Mouse (Mus musculus) 416B (cell line): ENCODE results near the gene Arl5c.
A peak's percentile ranks its signal among the peaks of the same experiment; 100 is the strongest.

Source experiments
- DNase-seq: peaks from one replicate; pipeline ENCODE4 v3.0.0; 2011; ENCODE audit warnings: low read depth

The Arl5c gene

GRCm38 (mm10) chr11:97994539-97995100 is 1.4 kb downstream of the Arl5c start:
- peak; percentile 76 for DNase-seq

- peak; percentile 96 for DNase-seq
These were observed 7.4 kb downstream of the Arl5c start for GRCm38 (mm10) chr11:97988530-97989096.

- DNase-seq = peak; percentile 97
These were observed 8.1 kb downstream of the Arl5c start for GRCm38 (mm10) chr11:97987551-97988526.

- DNase-seq = no peak
These were observed 9.1 kb downstream of the Arl5c start for GRCm38 (mm10) chr11:97986738-97987465.

GRCm38 (mm10) chr11:97985727-97986677 is 10.0 kb downstream of the Arl5c start, which contains the start of gene Plxdc1:
Plxdc1 (minus strand) TSS chr11:97986444.
- no peak for DNase-seq

GRCm38 (mm10) chr11:97983983-97984382 is 12.0 kb downstream of the Arl5c start:
- DNase-seq = peak; percentile 40

GRCm38 (mm10) chr11:97983506-97983905 is 12.5 kb downstream of the Arl5c start:
- no peak for DNase-seq

- no peak for DNase-seq
These were observed 13.3 kb downstream of the Arl5c start for GRCm38 (mm10) chr11:97982721-97983120.

GRCm38 (mm10) chr11:97980531-97980966 is 15.4 kb downstream of the Arl5c start:
- no peak for DNase-seq

- DNase-seq = no peak
These were observed 16.0 kb downstream of the Arl5c start for GRCm38 (mm10) chr11:97979824-97980495.

GRCm38 (mm10) chr11:97978392-97978791 is 17.6 kb downstream of the Arl5c start:
- no peak for DNase-seq

GRCm38 (mm10) chr11:97977797-97978196 is 18.2 kb downstream of the Arl5c start:
- DNase-seq = no peak

- DNase-seq = no peak
These were observed 21.2 kb downstream of the Arl5c start for GRCm38 (mm10) chr11:97974746-97975145.

- no peak for DNase-seq
These were observed 21.8 kb downstream of the Arl5c start for GRCm38 (mm10) chr11:97974141-97974540.

GRCm38 (mm10) chr11:97972434-97972833 is 23.5 kb downstream of the Arl5c start:
- peak; percentile 22 for DNase-seq

GRCm38 (mm10) chr11:97971232-97971631 is 24.7 kb downstream of the Arl5c start:
- peak; percentile 14 for DNase-seq

- no peak for DNase-seq
These were observed 25.2 kb downstream of the Arl5c start for GRCm38 (mm10) chr11:97970771-97971170.

- DNase-seq = no peak
These were observed 27.6 kb downstream of the Arl5c start for GRCm38 (mm10) chr11:97968385-97968784.

GRCm38 (mm10) chr11:97967114-97967513 is 28.9 kb downstream of the Arl5c start:
- DNase-seq = no peak

GRCm38 (mm10) chr11:97960907-97961306 is 35.1 kb downstream of the Arl5c start:
- no peak for DNase-seq
